Mouse (Mus musculus) monocyte, adult 59 days (primary cell): ENCODE measurements around the gene Cul7. TPM values are rescaled to one million over a fixed set of nuclear protein-coding genes. Genes with fewer than 3 reads are reported as not detected.

Experiments
- total RNA-seq, 2 experiments: library from RNA; stranded (reverse); gene quantifications; one replicate each; pipeline ENCODE4 v1.2.4; 2023

Gene Cul7
- total RNA-seq, result 1 to 10 TPM; 3.3 to 3.9 TPM

DNA sequence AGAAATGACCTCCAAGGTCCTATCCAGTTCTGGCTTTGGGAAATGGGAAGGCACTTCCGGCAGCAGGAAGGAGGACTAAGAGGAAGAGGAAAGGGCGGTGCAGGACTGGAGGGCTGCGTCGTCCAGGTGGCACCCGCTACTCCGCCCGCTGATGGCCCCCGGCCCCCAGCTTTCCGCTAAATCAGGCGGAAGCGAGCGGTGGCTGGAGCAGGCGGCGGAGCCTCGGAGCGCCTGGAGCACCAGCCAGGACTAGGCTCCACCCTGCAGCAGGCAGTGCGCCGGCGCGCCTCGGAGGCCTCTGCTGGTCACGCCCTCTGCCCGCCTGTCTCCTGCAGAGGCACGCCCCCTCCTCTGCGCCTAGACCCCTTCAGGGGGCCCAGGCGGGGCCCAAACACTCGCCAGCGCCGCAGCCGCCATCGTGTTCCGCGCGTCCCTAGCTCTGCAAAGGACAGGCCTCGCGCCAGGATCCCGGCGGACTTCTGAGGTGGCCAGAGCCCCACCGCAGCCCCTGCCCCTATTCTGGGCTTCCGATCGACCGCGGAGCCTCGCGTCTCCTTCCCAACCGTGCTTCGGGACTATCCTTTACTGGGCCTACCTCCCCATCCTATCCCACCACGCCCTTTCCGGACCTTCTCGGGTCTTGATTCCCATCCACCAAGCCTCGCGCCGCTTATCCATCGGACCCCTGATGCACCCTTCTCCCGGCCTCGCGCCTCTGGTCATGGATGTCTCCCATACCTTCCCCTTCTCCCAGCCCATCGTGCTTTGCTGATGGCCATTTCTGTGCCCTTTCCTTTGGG lies at the start of gene Cul7:
Gene Cul7 (plus strand): TSS at position 106 of the 800 bp plus-strand sequence.

DNA sequence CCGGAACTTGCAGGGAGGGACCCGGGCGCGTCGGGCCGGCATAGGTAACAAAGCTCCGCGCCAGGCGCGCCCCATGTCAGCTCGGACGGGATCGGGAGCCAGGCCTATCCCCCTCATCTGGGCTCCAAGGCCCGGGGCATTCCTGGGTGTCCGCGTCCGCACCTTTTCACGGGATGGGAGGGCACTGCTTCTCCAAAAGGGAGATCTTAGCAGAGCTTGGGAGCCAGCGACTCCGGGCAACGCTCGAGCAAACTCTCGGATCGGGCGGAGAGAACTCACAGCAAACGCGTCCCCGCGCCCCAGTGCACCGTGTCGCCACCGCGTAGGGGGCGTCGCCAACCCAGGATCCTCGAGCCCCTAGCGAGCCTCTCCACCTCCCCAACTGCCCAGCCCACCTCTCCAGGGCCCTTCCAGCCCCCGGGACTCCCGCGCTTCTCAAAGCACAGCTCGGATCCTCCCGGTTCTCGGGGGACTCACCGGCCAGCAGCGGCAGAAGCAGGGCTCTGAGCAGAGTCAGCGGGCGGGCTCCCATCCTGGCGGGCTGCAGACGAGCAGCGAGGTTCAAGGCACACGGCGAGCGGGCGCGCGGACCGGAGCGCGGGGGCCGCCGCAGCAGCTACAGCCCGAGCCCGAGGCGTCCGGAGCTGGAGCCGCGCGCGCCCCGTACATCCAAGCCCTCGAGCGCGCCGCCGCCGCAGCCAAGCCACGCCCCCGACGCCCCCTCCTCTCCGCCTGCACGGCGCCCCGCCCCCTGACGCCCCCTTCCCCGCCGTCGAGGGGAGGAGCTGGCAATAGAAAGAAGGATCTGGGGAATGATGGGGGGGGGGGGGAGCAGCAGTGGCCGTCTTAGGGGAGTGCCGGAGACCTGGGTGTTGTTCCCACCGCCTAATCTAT lies 21.1 kb upstream of the Cul7 start, which contains the start of gene Ptk7:
Gene Ptk7 (minus strand): TSS at position 714 of the 894 bp plus-strand sequence.

DNA sequence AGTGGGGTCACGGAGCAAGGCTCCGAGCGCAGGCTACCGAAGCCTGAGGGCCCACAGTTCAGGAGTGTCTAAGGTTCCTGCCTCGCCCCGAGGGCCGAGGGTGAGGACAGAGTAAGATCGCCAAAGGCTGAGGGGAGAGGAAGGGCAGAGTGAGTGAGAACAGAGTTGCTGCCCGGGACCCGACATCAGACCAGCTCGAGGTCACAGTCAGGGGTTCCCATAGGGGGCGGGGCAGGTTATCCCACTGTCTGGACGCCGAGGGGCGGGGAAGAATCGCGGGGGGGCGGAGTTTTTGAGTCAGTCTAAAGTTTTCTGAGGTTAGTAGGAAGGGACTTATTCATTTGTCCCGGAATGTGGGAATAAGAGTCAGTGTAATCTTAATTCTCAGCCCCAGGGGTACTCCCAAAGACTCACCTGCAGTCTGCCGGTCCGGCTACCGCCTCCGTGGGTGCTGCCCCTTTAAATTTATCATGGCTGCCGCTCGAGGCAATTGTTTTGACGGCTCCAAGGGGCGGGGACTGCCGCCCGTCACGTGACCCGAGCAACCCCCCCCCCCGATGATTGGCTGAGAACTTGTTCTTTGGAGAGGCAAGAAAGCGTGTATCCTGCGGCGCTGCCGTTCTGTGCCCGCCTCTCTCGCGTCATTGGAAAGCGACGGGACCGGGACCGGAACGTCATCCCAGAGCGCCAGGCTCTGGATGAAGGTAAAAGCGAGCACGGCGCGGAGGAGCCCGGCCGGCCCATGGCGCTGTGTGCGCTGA lies 4.4 kb upstream of the Cul7 start, which contains the start of the genes Klc4 and Mrpl2:
Gene Klc4 (minus strand): TSS at position 462 of the 761 bp plus-strand sequence.
Gene Mrpl2 (plus strand): TSS at position 669 of the 761 bp plus-strand sequence.

DNA sequence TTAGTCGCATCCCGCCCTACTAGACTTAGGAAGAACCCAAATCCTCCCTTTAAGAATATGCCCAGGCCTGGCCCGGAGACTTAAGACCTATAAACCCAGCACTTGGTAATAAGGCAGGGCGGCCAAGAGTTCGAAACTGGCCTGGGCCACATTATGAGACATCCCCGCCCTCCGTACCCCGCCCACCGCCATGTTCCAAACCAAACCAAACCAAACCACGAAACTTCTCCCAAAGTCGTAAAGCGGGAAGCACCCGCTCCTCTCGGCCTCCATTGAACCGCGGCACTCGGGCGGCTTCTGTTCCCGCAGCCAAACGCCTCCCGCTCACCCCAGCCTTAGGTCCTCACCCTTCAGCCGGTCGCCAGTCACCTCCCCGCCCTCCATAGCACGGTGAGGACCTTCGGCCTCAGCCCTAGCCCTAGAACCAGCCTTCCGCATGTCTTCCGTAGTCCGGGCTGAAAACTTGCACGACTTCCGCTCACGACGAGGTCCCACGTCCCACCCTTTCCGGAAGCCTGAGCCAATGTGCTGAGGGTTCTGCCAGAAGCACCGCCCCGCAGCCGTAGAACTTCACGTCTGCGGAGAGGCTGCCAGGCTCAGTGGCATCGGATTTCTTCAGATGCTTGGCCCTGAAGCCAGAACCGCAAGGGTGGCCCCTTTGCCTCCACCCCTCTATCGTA lies 23.9 kb downstream of the Cul7 start, which contains the start of gene Rrp36:
Gene Rrp36 (minus strand): TSS at position 503 of the 680 bp plus-strand sequence.

DNA sequence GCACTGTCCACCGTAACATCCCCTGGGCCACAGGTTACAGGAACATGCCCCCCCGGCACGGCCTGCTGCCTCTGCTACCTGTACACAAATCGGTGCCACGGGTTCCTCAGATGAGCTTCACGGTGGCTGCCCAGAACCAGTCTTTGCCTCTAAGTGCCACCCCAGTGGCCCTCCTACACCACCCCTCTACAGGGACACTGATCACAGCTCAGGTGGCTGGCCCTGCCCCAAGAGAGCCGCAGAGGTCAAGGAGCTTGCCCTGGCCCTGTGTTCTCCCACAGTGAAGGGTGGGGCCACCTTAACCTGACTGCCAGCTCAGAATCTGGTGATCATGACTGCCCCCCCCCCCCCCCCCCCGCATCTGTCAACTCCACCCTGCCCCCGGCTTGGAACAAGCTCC lies 28.3 kb downstream of the Cul7 start, which contains the start of gene Mea1:
Gene Mea1 (plus strand): TSS at position 378 of the 400 bp plus-strand sequence.

DNA sequence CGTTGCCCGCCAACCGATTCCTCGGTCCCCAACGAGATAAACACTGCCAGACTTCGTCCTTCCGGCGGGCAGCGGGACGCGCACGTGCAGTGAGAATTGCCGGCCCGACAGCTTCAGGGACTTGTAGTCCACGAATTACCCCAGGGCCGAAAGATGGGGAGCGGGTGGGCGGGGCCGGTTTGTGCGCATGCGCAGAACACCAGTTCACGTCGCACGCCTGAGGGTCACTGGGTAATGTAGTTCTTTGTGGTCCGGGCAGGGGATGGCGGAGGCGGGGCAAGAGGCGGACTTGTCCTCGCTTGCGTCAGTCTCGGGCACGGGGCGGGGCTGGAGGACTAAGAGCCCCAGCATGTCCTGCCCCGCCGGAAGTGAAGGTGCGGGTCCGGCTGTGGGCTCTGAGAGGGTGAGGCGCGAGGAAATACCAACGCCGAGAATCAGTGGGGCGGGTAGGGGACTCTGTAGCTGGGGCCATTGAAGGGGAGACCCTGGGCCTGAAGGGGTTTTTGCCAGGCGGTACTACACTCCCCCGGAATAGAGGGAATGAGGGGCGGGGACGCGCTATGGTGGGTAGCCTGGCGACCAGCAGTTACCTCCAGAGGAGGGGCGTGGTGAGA lies 30.7 kb downstream of the Cul7 start, which contains the start of gene Klhdc3:
Gene Klhdc3 (minus strand): TSS at position 155 of the 614 bp plus-strand sequence.

GRCm38 (mm10) chr17:46704887-46705835 lies 55.0 kb downstream of the Cul7 start, which contains the start of gene Ppp2r5d:
Ppp2r5d (minus strand) TSS chr17:46705111.

DNA sequence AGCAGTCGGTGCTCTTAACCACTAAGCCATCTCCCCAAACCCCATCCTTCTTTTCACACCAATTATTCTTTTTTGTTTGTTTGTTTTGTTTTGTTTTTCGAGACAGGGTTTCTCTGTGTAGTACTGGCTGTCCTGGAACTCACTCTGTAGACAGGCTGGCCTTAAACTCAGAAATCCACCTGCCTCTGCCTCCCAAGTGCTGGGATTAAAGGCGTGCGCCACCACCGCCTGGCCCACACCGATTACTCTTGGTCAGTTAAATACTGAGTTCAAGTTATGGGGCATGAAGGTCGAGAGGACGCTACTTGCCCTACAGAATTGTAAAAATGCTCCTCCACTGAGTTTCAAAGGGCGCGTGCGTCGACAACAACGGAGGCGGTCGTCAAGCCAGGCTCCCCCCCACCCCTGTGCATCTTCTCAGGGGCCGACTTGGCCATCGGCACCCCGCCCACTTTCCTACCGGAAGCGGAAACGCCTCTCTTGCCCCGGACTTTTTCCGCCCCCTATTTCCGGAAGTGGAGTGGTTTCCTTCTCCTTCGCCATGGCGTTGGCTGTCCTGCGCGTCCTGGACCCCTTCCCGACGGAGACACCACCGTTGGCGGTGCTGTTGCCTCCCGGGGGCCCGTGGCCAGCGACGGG lies 60.9 kb downstream of the Cul7 start, which contains the start of gene Pex6:
Gene Pex6 (plus strand): TSS at position 505 of the 639 bp plus-strand sequence.

Other genes starting within 250 kb of the Cul7 start
- not detected for gene Crip3, start 221.4 kb upstream of the Cul7 start, total RNA-seq
- gene Slc22a7, start 211.9 kb upstream of the Cul7 start, total RNA-seq, result not detected
- under 1 TPM in 1 of 2 experiments, not detected in 1; 0.08 TPM for gene Ttbk1, start 162.7 kb upstream of the Cul7 start, total RNA-seq
- gene Dnph1, start 153.6 kb upstream of the Cul7 start, total RNA-seq, result under 1 TPM; 0.55 to 0.91 TPM
- gene Cul9, start 103.9 kb upstream of the Cul7 start, total RNA-seq, result 10 to 100 TPM; 15.7 to 17.2 TPM
- gene Srf, start 94.2 kb upstream of the Cul7 start, total RNA-seq, result 10 to 100 TPM; 42.4 to 66.7 TPM
- gene Ptk7, start 20.8 kb upstream of the Cul7 start, total RNA-seq, result under 1 TPM in 1 of 2 experiments, not detected in 1; 0.13 TPM
- gene Klc4, start 4.3 kb upstream of the Cul7 start, total RNA-seq, result 10 to 100 TPM; 15.4 to 16.5 TPM
- gene Mrpl2, start 4.1 kb upstream of the Cul7 start, total RNA-seq, result 10 to 100 TPM; 28.2 to 28.9 TPM
- gene Rrp36, start 24.0 kb downstream of the Cul7 start, total RNA-seq, result 10 to 100 TPM; 26.2 to 34.3 TPM
- gene Mea1, start 28.5 kb downstream of the Cul7 start, total RNA-seq, result 10 to 100 TPM; 51.6 to 52.0 TPM
- 10 to 100 TPM; 63.0 to 63.2 TPM for gene Klhdc3, start 30.6 kb downstream of the Cul7 start, total RNA-seq
- gene Ppp2r5d, start 54.8 kb downstream of the Cul7 start, total RNA-seq, result 10 to 100 TPM; 31.6 to 32.7 TPM
- 10 to 100 TPM; 28.4 to 29.5 TPM for gene Pex6, start 61.1 kb downstream of the Cul7 start, total RNA-seq
- 1 to 10 TPM; 4.1 to 4.3 TPM for gene Gnmt, start 78.8 kb downstream of the Cul7 start, total RNA-seq
- 100 to 1,000 TPM; 164 to 171 TPM for gene Cnpy3, start 101.9 kb downstream of the Cul7 start, total RNA-seq
- gene Ptcra, start 113.4 kb downstream of the Cul7 start, total RNA-seq, result not detected
- gene 2310039H08Rik, start 122.3 kb downstream of the Cul7 start, total RNA-seq, result 10 to 100 TPM; 11.8 to 13.2 TPM
- 10 to 100 TPM; 41.1 to 41.2 TPM for gene Rpl7l1, start 132.3 kb downstream of the Cul7 start, total RNA-seq
- gene Bicral, start 208.1 kb downstream of the Cul7 start, total RNA-seq, result 10 to 100 TPM; 41.0 to 44.0 TPM
- 10 to 100 TPM; 14.9 to 15.8 TPM for gene Tbcc, start 240.3 kb downstream of the Cul7 start, total RNA-seq